ENCODE assay signal across 13 mouse cellular contexts in genomic region chr6:89064977-89065580, GRCm38 (mm10).
"Had no signal": no experiment of that assay in that cellular context is flagged by ENCODE, and none has a peak within 500 bp of the region (broad histone marks: within the 10 kb centered on the region; RNA-seq: fewer than 3 reads in every experiment).

No protein-coding gene starts in this region.

- H3K27me3 ChIP-seq: liver, embryonic 15.5 days; neural tube, embryonic 13.5 days; stomach, embryonic 15.5 days had no signal

- H3K9me3 ChIP-seq: limb, embryonic 10.5 days; liver, embryonic 15.5 days; stomach, embryonic 15.5 days had no signal

- H3K4me1 ChIP-seq: limb, embryonic 10.5 days; liver, embryonic 15.5 days; stomach, embryonic 15.5 days had no signal

- H3K36me3 ChIP-seq: limb, embryonic 10.5 days; liver, embryonic 15.5 days; neural tube, embryonic 13.5 days; stomach, embryonic 15.5 days had no signal

- H3K4me3 ChIP-seq: left cerebral cortex, adult 2 months; limb, embryonic 10.5 days; liver, embryonic 15.5 days; neural tube, embryonic 13.5 days; stomach, embryonic 15.5 days had no signal

- ATAC-seq: lung, postnatal 0 days had no signal

- H3K27ac ChIP-seq: left cerebral cortex, adult 2 months; limb, embryonic 10.5 days; liver, embryonic 15.5 days; neural tube, embryonic 13.5 days; stomach, embryonic 15.5 days had no signal

- DNase-seq: kidney, postnatal 25 days; lung, adult 2 months; lung, postnatal 36 days; midbrain, embryonic 14.5 days; right cerebral cortex, postnatal 14 days; thymus, adult 2 months; thymus, postnatal 25 days had no signal
